In genomic region chr2:164833314-164833959, GRCm38 (mm10) we compare ENCODE assay signal across 1 mouse cellular context.
TF ChIP-seq lines count a peak whose summit lies in the region.

Gene Neurl2 (minus strand): TSS chr2:164833456.

TF ChIP-seq in CH12.LX, 34 proteins besides CTCF, POLR2A, EP300 and RAD21 (continued from another document):
- TF ChIP-seq MAX (IDR thresholded peaks at IDR 0.05; ENCODE audit: low read length) (peak; percentile 92), TCF12 (IDR thresholded peaks at IDR 0.05; ENCODE audit: low read depth, low read length) (no peak; the same call in 1 of the 2 replicates), ETS1 (conservative IDR thresholded peaks at IDR 0.05; ENCODE audit: low read depth, low read length) (0 out of 2 replicates have a peak, but pooled peaks have one; percentile 26), IRF4 (IDR thresholded peaks at IDR 0.05; ENCODE audit: low read depth, low read length) (no peak), POLR2AphosphoS2 (IDR thresholded peaks at IDR 0.05; ENCODE audit: low read depth, low read length) (no peak), CHD1 (IDR thresholded peaks at IDR 0.05; ENCODE audit: low read depth, low read length) (0 out of 2 replicates have a peak, but pooled peaks have one; percentile 70), USF1 (IDR thresholded peaks at IDR 0.05; ENCODE audit: low read depth, low read length) (peak; percentile 98), HCFC1 (IDR thresholded peaks at IDR 0.05; ENCODE audit: low read depth, low read length) (peak; percentile 69), JUN (IDR thresholded peaks at IDR 0.05; ENCODE audit: insufficient read depth, low read depth, low read length) (no peak), PAX5 (IDR thresholded peaks at IDR 0.05; ENCODE audit: low read length) (no peak)
